ENCODE assay signal across 23 mouse cellular contexts in genomic region chr4:155015550-155015949, GRCm38 (mm10). TPM values are rescaled to one million over a fixed set of nuclear protein-coding genes. Genes with fewer than 3 reads are reported as not detected.
"Had no signal": no experiment of that assay in that cellular context is flagged by ENCODE, and none has a peak within 500 bp of the region (broad histone marks: within the 10 kb centered on the region; RNA-seq: fewer than 3 reads in every experiment).

No protein-coding gene starts in this region.

- ATAC-seq: intestine, embryonic 15.5 days; midbrain, embryonic 13.5 days; midbrain, embryonic 16.5 days had no signal

- H3K4me3 ChIP-seq: intestine, embryonic 15.5 days; kidney, embryonic 15.5 days; limb, embryonic 10.5 days; limb, embryonic 13.5 days; liver, embryonic 13.5 days; lung, embryonic 15.5 days; megakaryocyte, embryonic 14.5 days; midbrain, embryonic 10.5 days; midbrain, embryonic 13.5 days; myocyte; neural tube, embryonic 12.5 days; stomach, embryonic 15.5 days had no signal

- H3K36me3 ChIP-seq: intestine, embryonic 15.5 days; kidney, embryonic 15.5 days; limb, embryonic 10.5 days; limb, embryonic 13.5 days; liver, embryonic 13.5 days; lung, embryonic 15.5 days; midbrain, embryonic 10.5 days; midbrain, embryonic 13.5 days; neural tube, embryonic 12.5 days; stomach, embryonic 15.5 days had no signal

- H3K9ac ChIP-seq: intestine, embryonic 15.5 days; kidney, embryonic 15.5 days; limb, embryonic 13.5 days; liver, embryonic 13.5 days; lung, embryonic 15.5 days; neural tube, embryonic 12.5 days; stomach, embryonic 15.5 days had no signal

- DNase-seq: kidney, adult 11 months; kidney, adult 8-10 months; kidney, postnatal 10 days; kidney, postnatal 4 days; liver, embryonic 13.5 days; lung, adult 18-20 months; lung, postnatal 10 days; lung, postnatal 36 days; retina, postnatal 1 day; spleen, adult 18-20 months; thymus, postnatal 25 days had no signal

- H3K9me3 ChIP-seq: intestine, embryonic 15.5 days; kidney, embryonic 15.5 days; limb, embryonic 10.5 days; limb, embryonic 13.5 days; liver, embryonic 13.5 days; lung, embryonic 15.5 days; megakaryocyte, embryonic 14.5 days; midbrain, embryonic 10.5 days; midbrain, embryonic 13.5 days; neural tube, embryonic 12.5 days; stomach, embryonic 15.5 days had no signal

- H3K4me2 ChIP-seq: intestine, embryonic 15.5 days; kidney, embryonic 15.5 days; limb, embryonic 13.5 days; liver, embryonic 13.5 days; lung, embryonic 15.5 days; midbrain, embryonic 13.5 days; neural tube, embryonic 12.5 days; stomach, embryonic 15.5 days had no signal

- H3K27me3 ChIP-seq: intestine, embryonic 15.5 days; lung, embryonic 15.5 days; stomach, embryonic 15.5 days had no signal

- H3K27ac ChIP-seq: intestine, embryonic 15.5 days; kidney, embryonic 15.5 days; limb, embryonic 10.5 days; limb, embryonic 13.5 days; liver, embryonic 13.5 days; lung, embryonic 15.5 days; midbrain, embryonic 13.5 days; neural tube, embryonic 12.5 days; stomach, embryonic 15.5 days had no signal

RNA-seq across cellular contexts. Expression of gene Hes5, which starts 54.8 kb away (rescaled TPM):
- polyA plus RNA-seq: myocyte had no signal
